Mouse (Mus musculus): ENCODE measurements at regions not wholly inside any gene's neighbourhood (a gene's known extent, or its start where the extent isn't known, plus 50 kb on each side); places are given as distances from the start of the nearest gene placed in this dataset.

- no peaks in the 10 kb centered on the region for H3K36me3 ChIP-seq (ENCODE audit: insufficient read depth, low read length)
- H3K27ac ChIP-seq (ENCODE audit: low read depth, low read length), result no peak overlapping the region
- DNase-seq (ENCODE audit: low spot score) (no peak), ATAC-seq (ENCODE audit: low FRiP score) (no peak)
- no peaks in the 10 kb centered on the region for H3K27me3 ChIP-seq (ENCODE audit: insufficient read depth, low read length)
- no peak overlapping the region for H3K4me3 ChIP-seq (ENCODE audit: low read depth, low read length)
- no peaks in the 10 kb centered on the region for H3K4me1 ChIP-seq (ENCODE audit: insufficient read depth, low read length)
- H3K4me2 ChIP-seq (ENCODE audit: low read depth, low read length, poor library complexity, severe bottlenecking), result no peak overlapping the region
- H3K9ac ChIP-seq (replicated peaks; ENCODE audit: low read length, poor library complexity, severe bottlenecking), result no peak overlapping the region
- no peak for TF ChIP-seq CTCF (IDR thresholded peaks at IDR 0.05)
- 92% methylated on average over 5 of the region's 5 CpGs for WGBS
- no peaks in the 10 kb centered on the region for H3K9me3 ChIP-seq (ENCODE audit: low read length)
These were observed 273.2 kb downstream of the Car8 start for GRCm38 (mm10) chr4:7965663-7966062.

- H3K27ac ChIP-seq (ENCODE audit: low read depth, low read length), result no peak overlapping the region
- no peaks in the 10 kb centered on the region for H3K36me3 ChIP-seq (ENCODE audit: insufficient read depth, low read length)
- no peak overlapping the region for H3K9ac ChIP-seq (replicated peaks; ENCODE audit: low read length, poor library complexity, severe bottlenecking)
- H3K4me1 ChIP-seq (ENCODE audit: insufficient read depth, low read length), result no peaks in the 10 kb centered on the region
- H3K4me3 ChIP-seq (ENCODE audit: low read depth, low read length), result no peak overlapping the region
- no peak for TF ChIP-seq CTCF (IDR thresholded peaks at IDR 0.05)
- no peaks in the 10 kb centered on the region for H3K9me3 ChIP-seq (ENCODE audit: low read length)
- no peak overlapping the region for H3K4me2 ChIP-seq (ENCODE audit: low read depth, low read length, poor library complexity, severe bottlenecking)
- no peaks in the 10 kb centered on the region for H3K27me3 ChIP-seq (ENCODE audit: insufficient read depth, low read length)
- ATAC-seq (ENCODE audit: low FRiP score), result no peak
- DNase-seq (ENCODE audit: low spot score), result no peak
- WGBS, result 76% methylated on average over 5 of the region's 5 CpGs
These were observed 277.2 kb downstream of the Car8 start for GRCm38 (mm10) chr4:7961521-7962172.

- ATAC-seq (ENCODE audit: low FRiP score) (no peak), DNase-seq (ENCODE audit: low spot score) (no peak)
- WGBS, result 67% methylated on average over 2 of the region's 2 CpGs
- no peaks in the 10 kb centered on the region for H3K4me1 ChIP-seq (ENCODE audit: insufficient read depth, low read length)
- H3K36me3 ChIP-seq (ENCODE audit: insufficient read depth, low read length), result no peaks in the 10 kb centered on the region
- H3K4me3 ChIP-seq (ENCODE audit: low read depth, low read length), result no peak overlapping the region
- H3K4me2 ChIP-seq (ENCODE audit: low read depth, low read length, poor library complexity, severe bottlenecking), result no peak overlapping the region
- no peaks in the 10 kb centered on the region for H3K9me3 ChIP-seq (ENCODE audit: low read length)
- H3K9ac ChIP-seq (replicated peaks; ENCODE audit: low read length, poor library complexity, severe bottlenecking), result no peak overlapping the region
- no peak for TF ChIP-seq CTCF (IDR thresholded peaks at IDR 0.05)
- no peaks in the 10 kb centered on the region for H3K27me3 ChIP-seq (ENCODE audit: insufficient read depth, low read length)
- H3K27ac ChIP-seq (ENCODE audit: low read depth, low read length), result no peak overlapping the region
These were observed 278.5 kb downstream of the Car8 start for GRCm38 (mm10) chr4:7960335-7960734.

- no peak for TF ChIP-seq CTCF (IDR thresholded peaks at IDR 0.05)
These were observed 290.8 kb downstream of the Car8 start for GRCm38 (mm10) chr4:7948020-7948419.

GRCm38 (mm10) chr4:7921503-7921902 is 317.3 kb downstream of the Car8 start:
- DNase-seq (ENCODE audit: low spot score), result no peak
- Histone ChIP-seq H3K4me3 (ENCODE audit: low read depth, low read length) (no peak overlapping the region), H3K27me3 (ENCODE audit: insufficient read depth, low read length) (no peaks in the 10 kb centered on the region), H3K4me2 (ENCODE audit: low read depth, low read length, poor library complexity, severe bottlenecking) (no peak overlapping the region), H3K27ac (ENCODE audit: low read depth, low read length) (no peak overlapping the region), H3K36me3 (ENCODE audit: insufficient read depth, low read length) (no peaks in the 10 kb centered on the region), H3K9me3 (ENCODE audit: low read length) (no peaks in the 10 kb centered on the region), H3K9ac (replicated peaks; ENCODE audit: low read length, poor library complexity, severe bottlenecking) (no peak overlapping the region), H3K4me1 (ENCODE audit: insufficient read depth, low read length) (no peaks in the 10 kb centered on the region)
- TF ChIP-seq CTCF (IDR thresholded peaks at IDR 0.05), result no peak
- ATAC-seq (ENCODE audit: low FRiP score), result no peak
- WGBS, result 79% methylated on average over 2 of the region's 2 CpGs

More at GRCm38 (mm10) chr4:7948020-7948419, 290.8 kb downstream of the Car8 start:
- no peaks in the 10 kb centered on the region for H3K27me3 ChIP-seq (ENCODE audit: insufficient read depth, low read length)
- H3K27ac ChIP-seq (ENCODE audit: low read depth, low read length), result no peak overlapping the region
- no peaks in the 10 kb centered on the region for H3K4me1 ChIP-seq (ENCODE audit: insufficient read depth, low read length)
- ATAC-seq (ENCODE audit: low FRiP score), result no peak
- DNase-seq (ENCODE audit: low spot score), result no peak
- no peak overlapping the region for H3K4me2 ChIP-seq (ENCODE audit: low read depth, low read length, poor library complexity, severe bottlenecking)
- WGBS, result 75% methylated on average over 1 of the region's 1 CpGs
- H3K9ac ChIP-seq (replicated peaks; ENCODE audit: low read length, poor library complexity, severe bottlenecking), result no peak overlapping the region
- no peaks in the 10 kb centered on the region for H3K36me3 ChIP-seq (ENCODE audit: insufficient read depth, low read length)
- H3K4me3 ChIP-seq (ENCODE audit: low read depth, low read length), result no peak overlapping the region
- H3K9me3 ChIP-seq (ENCODE audit: low read length), result no peaks in the 10 kb centered on the region

GRCm38 (mm10) chr4:7913191-7913590 is 325.6 kb downstream of the Car8 start:
- WGBS, result 89% methylated on average over 2 of the region's 2 CpGs
- Histone ChIP-seq H3K9ac (replicated peaks; ENCODE audit: low read length, poor library complexity, severe bottlenecking) (no peak overlapping the region), H3K4me1 (ENCODE audit: insufficient read depth, low read length) (no peaks in the 10 kb centered on the region), H3K27ac (ENCODE audit: low read depth, low read length) (no peak overlapping the region), H3K9me3 (ENCODE audit: low read length) (no peaks in the 10 kb centered on the region), H3K36me3 (ENCODE audit: insufficient read depth, low read length) (no peaks in the 10 kb centered on the region), H3K4me2 (ENCODE audit: low read depth, low read length, poor library complexity, severe bottlenecking) (no peak overlapping the region), H3K4me3 (ENCODE audit: low read depth, low read length) (no peak overlapping the region), H3K27me3 (ENCODE audit: insufficient read depth, low read length) (no peaks in the 10 kb centered on the region)
- no peak for TF ChIP-seq CTCF (IDR thresholded peaks at IDR 0.05)
- ATAC-seq (ENCODE audit: low FRiP score) (no peak), DNase-seq (ENCODE audit: low spot score) (no peak)
